Mouse (Mus musculus) frontal cortex, postnatal 25 days (tissue): Measurements from ENCODE around the gene Usp54.
"Not testable (repeated sequence)": the region's sequence is repeated elsewhere in the genome, so short reads cannot be mapped to it uniquely, and the experiment has no call there.

Experiments
- DNase-seq, 2 experiments: peaks; one replicate each; pipeline ENCODE4 v3.0.0; 2022; ENCODE audit warnings: low spot score in 2 of 2

Usp54 gene

DNA sequence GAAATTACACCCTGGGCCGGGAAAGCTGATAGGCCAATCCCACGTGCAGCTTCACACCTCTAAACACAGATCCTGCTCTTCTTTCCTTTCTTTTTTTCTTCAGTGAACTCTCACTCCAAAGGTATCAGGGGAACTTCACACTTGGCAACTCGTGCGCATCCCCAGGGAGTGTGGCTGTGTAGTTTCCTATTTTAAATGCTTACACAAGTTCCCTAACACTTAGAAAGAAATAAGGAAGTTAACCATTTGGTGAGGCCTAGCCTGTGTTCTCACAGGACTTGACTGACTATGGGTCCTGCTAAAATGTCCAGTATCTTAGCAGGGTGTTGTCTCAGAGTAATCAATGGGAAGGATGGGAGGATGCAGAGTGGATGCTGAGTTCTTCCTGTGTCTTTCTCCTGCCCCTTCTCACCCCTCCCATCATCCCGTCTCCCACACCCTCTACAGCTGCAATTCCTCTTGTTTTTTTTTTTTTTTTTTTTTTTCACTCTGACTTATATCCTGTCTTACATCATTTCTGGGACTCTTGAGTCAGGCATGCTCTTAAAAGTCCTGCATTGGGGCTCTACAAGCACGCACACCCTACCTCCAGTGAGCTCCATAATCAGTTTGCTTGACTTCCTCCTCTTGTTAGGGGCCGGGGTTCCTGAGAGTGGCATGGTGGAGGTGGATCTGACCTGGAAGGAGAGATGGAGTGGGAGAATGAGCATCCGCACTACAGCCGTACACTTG, 14.0 kb upstream of the Usp54 start:
- DNase-seq: no peak

DNA sequence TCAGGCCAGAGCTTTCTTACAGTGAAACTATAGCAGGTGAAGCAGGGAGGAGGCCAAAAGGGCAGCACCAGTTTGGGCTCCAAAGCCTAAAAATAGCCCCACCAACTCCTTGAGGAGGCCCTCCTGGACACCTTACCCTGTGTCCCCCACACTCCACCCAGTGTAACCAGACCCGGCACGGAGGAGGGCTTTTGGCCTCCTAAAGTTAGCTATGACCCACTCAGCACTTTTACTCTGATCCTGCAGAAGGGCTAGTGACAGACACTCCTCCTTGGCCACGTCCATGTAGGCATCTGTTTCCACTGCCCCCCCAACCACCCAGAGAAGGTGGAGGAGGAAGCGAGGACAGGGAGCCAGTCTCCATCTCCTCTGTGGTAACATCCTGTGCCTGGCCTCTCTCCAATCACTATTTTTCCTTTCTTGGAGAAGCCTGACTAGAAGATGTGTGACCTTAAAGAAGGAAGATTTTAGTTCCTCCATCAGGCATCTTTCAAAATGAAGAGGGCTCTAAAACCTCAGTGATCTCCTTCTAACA, 10.9 kb upstream of the Usp54 start:
- no peak for DNase-seq

- DNase-seq: no peak
Observed at GRCm38 (mm10) chr14:20651000-20651399, 10.1 kb upstream of the Usp54 start.

- no peak for DNase-seq
Observed at GRCm38 (mm10) chr14:20646381-20646780, 5.5 kb upstream of the Usp54 start.

GRCm38 (mm10) chr14:20645547-20645946, 4.7 kb upstream of the Usp54 start:
- DNase-seq: no peak

GRCm38 (mm10) chr14:20641438-20641875, 594 bp upstream of the Usp54 start:
- DNase-seq: no peak

- no peak for DNase-seq
Observed at GRCm38 (mm10) chr14:20639918-20640619, 794 bp downstream of the Usp54 start.

DNA sequence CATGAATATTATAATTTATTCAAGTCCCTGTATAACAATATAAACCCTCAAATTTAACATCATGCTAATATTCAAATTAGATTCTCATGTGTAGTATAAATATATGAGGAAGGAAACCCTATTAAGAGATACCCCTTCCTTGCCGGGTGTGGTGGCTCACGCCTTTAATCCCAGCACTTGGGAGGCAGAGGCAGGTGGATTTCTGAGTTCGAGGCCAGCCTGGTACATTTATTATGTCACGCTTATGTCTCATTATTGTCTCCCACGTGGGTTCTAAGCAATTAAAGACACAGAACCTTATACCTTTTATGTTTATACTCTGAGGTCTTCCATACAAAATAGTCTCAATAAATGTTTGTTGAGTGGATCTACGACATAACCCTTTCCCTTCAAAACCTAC, 2.2 kb downstream of the Usp54 start:
- no peak for DNase-seq

DNA sequence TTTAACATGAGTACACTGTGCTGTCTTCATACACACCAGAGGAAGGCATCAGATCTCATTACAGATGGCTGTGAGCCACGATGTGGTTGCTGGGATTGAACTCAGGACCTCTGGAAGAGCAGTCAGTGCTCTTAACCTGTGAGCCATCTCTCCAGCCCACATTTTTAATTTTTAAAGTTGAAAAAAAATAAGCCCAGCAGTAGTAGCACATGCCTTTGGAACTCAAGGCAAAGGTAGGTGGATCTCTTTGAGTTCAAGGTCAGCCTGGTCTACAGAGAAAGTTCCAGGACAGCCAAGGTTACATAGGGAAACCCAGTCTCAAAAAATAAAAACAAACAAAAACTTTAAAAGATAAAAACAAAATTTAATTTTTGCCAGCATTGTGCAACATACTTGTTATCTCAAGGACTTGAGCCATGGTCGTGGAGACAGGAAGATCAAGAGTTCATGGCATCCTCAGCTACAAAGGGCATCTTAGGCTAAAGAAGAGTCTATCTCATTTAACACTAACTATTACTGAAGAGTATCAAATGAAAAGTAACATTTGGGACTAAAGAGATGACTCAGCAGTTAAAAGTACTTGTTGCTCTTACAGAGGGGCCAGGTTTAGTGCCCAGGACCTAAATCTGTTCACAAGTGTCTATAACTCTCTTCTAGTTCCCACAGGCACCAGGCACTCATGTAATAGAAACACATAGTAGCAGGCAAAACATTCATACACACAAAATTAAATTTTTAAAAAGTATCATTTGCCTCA, 2.9 kb downstream of the Usp54 start:
- DNase-seq: no peak

DNA sequence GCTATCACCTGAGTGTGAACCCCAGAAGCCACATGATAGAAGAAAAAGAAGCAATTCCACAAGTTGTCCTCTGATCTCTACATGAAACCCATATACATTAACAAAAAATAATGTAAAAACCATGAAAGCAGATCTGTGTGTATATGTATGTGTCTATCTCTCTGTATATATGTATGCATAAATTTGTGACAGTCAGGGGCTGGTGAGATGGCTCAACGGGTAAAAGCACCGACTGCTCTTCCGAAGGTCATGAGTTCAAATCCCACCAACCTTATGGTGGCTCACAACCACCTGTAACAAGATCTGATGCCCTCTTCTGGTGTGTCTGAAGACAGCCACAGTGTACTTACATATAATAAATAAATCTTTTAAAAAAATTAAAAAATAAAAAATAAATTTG, 3.9 kb downstream of the Usp54 start:
- not testable (repeated sequence) for DNase-seq

- no peak for DNase-seq
Observed at GRCm38 (mm10) chr14:20635546-20635945, 5.3 kb downstream of the Usp54 start.

DNA sequence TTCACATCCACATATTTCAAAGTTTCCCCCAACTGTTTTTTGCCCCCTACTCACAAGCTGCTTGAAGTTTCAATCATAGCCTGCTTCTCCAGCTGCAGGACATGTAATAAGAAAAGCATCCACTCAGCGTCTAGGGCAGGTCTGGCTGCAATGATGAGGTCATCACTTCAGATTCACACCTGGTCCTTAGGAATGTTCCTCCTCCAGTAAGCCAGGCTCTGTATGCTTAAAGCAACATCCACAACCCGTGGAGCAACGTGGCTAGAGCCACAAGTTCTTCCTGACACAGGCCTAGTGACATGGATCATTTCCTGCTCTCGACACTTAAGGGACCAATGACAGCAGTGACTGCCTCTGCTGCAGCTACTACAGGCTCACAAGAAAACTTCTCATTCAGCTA, 9.6 kb downstream of the Usp54 start:
- no peak for DNase-seq

DNA sequence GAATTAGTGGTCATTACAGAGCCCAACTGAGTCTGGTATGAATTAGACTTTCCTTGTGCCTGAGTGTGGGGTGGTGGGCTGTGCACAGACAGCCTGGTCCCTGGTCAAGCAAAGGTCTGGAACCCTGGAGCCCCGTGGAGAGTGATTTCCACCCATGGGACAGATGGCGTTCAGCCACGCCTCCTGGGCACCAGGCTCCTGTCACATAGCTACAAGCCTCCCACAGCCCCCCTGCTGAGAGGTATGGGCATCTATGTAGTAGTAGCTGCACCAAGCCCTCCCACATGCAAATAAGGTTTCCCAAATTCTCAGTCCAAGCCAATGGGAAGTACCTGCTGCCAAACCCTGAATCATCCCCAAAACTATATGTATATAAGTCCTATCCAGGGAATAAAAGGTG, 13.9 kb downstream of the Usp54 start:
- DNase-seq: no peak

DNA sequence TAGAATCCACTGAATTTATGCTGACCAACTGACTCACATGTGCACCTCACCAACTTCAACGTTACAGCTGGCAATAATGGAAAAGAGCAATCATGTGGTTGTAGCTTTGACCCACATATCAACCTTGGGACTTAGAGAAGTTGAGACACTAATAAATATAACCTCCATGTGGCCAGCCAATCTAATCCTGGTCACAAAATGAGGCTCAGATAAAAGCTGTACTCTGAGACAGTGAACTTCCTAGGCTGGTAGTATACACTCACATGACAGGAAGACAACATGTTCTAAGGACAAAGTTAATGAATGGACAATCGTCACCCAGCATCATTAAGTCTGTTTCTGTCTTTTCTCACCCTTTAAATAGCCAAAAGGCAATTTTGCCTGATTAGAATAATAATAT, 14.4 kb downstream of the Usp54 start:
- DNase-seq: no peak

DNA sequence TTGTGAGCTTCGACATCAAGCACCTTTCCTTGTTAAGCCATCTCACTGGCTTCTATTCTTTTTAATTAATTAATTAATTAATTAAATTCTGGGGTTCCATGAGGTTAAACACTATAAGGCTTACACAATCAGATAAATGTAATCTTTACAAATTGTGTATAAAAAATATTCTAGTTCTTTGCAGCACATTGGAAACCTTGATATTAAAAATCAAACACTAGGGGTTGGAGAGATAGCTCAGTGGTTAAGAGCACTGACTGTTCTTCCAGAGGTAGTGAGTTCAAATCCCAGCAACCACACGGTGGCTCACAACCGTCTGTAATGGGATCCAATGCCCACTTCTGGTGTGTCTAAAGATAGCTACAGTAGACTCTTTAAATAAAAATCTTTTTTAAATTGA, 18.0 kb downstream of the Usp54 start:
- DNase-seq: no peak

GRCm38 (mm10) chr14:20622412-20622811, 18.5 kb downstream of the Usp54 start:
- DNase-seq: no peak

DNA sequence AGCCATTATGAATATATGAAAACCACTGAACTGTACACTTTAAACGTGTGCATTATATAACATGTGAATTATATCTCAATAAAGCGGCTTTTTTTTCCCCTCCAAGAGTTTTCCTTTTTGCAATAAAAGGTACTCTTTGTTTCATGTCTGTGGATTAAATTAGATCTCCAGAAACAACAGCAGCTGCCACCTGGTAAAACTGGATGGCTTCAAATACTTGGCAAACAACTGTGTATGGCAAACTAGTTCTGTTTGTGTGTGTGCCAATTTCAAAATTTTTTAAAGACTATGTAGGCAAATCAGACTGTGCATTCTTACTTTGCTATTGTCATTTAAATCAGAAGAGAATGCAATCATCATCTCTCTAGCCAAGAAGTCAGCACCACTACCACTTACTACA, 19.0 kb downstream of the Usp54 start:
- DNase-seq: no peak

DNA sequence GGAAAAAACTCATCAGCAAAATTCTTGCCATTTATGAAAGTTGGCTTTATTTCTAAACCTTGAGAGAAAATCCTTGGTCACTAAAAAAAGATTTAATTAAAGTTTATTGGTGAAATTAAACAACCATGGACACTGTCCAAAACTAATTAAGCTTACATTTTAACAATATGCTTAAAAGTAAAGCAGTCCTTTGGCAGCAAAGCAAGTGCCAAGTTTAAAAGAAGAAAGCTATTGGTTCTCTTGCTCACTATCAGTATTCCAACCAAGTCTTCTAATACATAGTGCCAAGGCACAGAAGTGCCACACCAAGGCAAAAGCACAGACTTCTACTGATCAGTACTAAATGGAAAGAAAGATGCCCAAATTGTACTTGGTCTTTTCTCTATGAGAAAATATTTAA, 21.7 kb downstream of the Usp54 start:
- DNase-seq: no peak

DNA sequence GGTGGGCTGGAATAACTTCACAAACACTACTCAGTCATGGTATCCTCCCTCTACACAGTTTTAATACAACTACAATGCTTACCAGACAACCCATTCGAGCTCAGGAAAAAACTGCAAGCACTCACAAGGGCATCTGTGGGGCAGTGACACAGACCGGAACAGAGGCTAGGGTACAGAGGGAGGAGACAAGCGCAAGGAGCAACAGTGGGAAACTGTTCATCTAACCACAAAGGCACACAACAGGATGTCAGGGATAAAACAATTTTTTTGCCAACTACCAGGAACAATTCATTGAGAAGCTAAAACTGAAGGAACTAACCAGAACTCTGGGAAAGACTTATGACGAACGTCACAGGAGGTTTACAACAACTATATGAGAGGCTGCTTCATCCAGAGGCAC, 22.7 kb downstream of the Usp54 start:
- no peak for DNase-seq

DNA sequence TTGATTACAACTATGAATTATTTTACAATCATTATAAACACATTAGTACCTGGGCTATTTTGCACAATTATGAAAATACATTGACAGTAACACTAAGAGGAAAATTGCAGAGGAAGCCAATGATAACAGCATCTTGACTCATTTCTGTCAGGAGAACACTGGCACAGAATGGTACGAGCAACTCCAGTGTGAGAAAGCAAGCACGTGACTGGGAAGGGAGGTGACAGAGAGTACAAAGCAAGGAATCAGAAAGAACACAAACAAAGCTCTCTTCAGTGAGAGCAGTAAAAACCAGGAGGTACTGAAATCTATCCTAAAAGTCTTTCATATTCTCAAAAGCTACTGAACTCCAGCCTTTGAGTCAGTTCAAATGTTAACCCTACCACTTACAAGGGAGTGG, 24.4 kb downstream of the Usp54 start:
- no peak for DNase-seq

DNA sequence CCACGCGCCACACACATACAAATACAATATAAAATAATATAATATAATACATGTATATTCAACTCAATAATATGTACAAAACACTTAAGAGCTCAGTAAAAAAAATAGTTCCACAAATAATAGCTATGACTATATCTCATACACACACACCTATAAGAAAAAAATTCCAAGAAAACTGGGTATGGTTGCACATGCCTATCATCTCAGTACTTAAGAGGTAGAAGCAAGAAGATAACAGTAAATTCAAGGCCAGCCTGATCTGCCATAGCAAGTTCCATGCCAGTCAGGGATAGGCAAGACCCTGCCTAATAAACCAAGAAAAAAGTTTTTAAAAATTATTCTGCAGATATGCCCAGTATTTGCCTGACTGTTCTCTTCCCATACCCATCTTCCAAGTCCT, 25.8 kb downstream of the Usp54 start:
- no peak for DNase-seq

GRCm38 (mm10) chr14:20612820-20613219, 28.0 kb downstream of the Usp54 start:
- no peak for DNase-seq

DNA sequence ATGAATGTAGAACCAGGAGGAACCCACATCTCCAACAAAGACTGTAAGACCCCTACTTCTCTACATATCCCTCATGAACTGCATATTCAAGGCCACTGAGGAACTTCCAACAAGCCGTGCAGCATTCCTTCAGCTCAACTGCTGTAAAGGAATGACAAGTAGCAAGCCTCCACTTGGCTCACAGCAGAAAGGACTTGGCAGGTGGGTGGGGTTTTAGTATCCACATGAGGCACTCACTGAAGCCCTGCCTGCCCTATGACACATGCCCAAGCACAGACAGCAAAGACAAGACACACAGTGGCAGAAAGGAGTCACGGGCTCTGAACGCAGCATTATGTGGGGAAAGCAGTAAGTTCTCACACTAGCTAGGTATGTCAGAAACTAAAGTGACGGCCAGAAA, 30.7 kb downstream of the Usp54 start:
- no peak for DNase-seq
